Mouse (Mus musculus) heart, adult 11 months (tissue): Measurements from ENCODE around the gene Creb5.

ENCODE experiments used
- DNase-seq: peaks from one replicate; pipeline ENCODE4 v3.0.0; 2022

Creb5 gene

GRCm38 (mm10) chr6:53549409-53549808 lies 262.3 kb downstream of the Creb5 start:
- DNase-seq = no peak

- DNase-seq = peak; percentile 90
Measured at GRCm38 (mm10) chr6:53556050-53556449, 269.0 kb downstream of the Creb5 start.

- peak; percentile 80 for DNase-seq
Measured at GRCm38 (mm10) chr6:53560928-53561327, 273.9 kb downstream of the Creb5 start.

- peak; percentile 86 for DNase-seq
Measured at GRCm38 (mm10) chr6:53562586-53562985, 275.5 kb downstream of the Creb5 start.

- DNase-seq = peak; percentile 58
Measured at GRCm38 (mm10) chr6:53563546-53564185, 276.6 kb downstream of the Creb5 start.

- peak; percentile 77 for DNase-seq
Measured at GRCm38 (mm10) chr6:53569436-53569835, 282.4 kb downstream of the Creb5 start.

GRCm38 (mm10) chr6:53570906-53571305 lies 283.8 kb downstream of the Creb5 start:
- peak; percentile 85 for DNase-seq

GRCm38 (mm10) chr6:53571571-53572122 lies 284.6 kb downstream of the Creb5 start:
- DNase-seq = peak; percentile 85

- peak; percentile 96 for DNase-seq
Measured at GRCm38 (mm10) chr6:53572456-53572855, 285.4 kb downstream of the Creb5 start.

GRCm38 (mm10) chr6:53572979-53573710 lies 286.1 kb downstream of the Creb5 start:
- peak; percentile 100 for DNase-seq

GRCm38 (mm10) chr6:53573711-53574065 lies 286.6 kb downstream of the Creb5 start:
- DNase-seq = no peak

- no peak for DNase-seq
Measured at GRCm38 (mm10) chr6:53574097-53574496, 287.0 kb downstream of the Creb5 start.

GRCm38 (mm10) chr6:53575191-53575590 lies 288.1 kb downstream of the Creb5 start:
- peak; percentile 71 for DNase-seq

GRCm38 (mm10) chr6:53575836-53576235 lies 288.8 kb downstream of the Creb5 start:
- DNase-seq = peak; percentile 68

- peak; percentile 90 for DNase-seq
Measured at GRCm38 (mm10) chr6:53576841-53577240, 289.8 kb downstream of the Creb5 start.

GRCm38 (mm10) chr6:53577776-53578175 lies 290.7 kb downstream of the Creb5 start:
- peak; percentile 88 for DNase-seq

- DNase-seq = peak; percentile 90
Measured at GRCm38 (mm10) chr6:53580346-53580745, 293.3 kb downstream of the Creb5 start.

GRCm38 (mm10) chr6:53583234-53583875 lies 296.3 kb downstream of the Creb5 start:
- DNase-seq = no peak

- DNase-seq = no peak
Measured at GRCm38 (mm10) chr6:53584718-53585405, 297.8 kb downstream of the Creb5 start.

- DNase-seq = peak; percentile 95
Measured at GRCm38 (mm10) chr6:53589746-53590145, 302.7 kb downstream of the Creb5 start.

GRCm38 (mm10) chr6:53592230-53592629 lies 305.2 kb downstream of the Creb5 start:
- DNase-seq = peak; percentile 88

- peak; percentile 81 for DNase-seq
Measured at GRCm38 (mm10) chr6:53593603-53594002, 306.5 kb downstream of the Creb5 start.

GRCm38 (mm10) chr6:53594316-53594715 lies 307.2 kb downstream of the Creb5 start:
- no peak for DNase-seq
